In genomic region chr9:109096251-109096661, GRCm38 (mm10) we compare ENCODE assay signal across 8 mouse cellular contexts. TPM values are rescaled to one million over a fixed set of nuclear protein-coding genes. Genes with fewer than 3 reads are reported as not detected.
A peak's percentile ranks its signal among the peaks of the same experiment; 100 is the strongest.
DNase-seq lines count a peak whose midpoint lies in the region; ATAC-seq and TF ChIP-seq lines count a peak whose summit lies in the region.

No protein-coding gene starts in this region.

- DNase-seq in cerebellum, adult 2 months: peak; percentile 27 to 31
- no peak for DNase-seq in cerebellum, postnatal 36 days
- DNase-seq in retina, embryonic 14.5 days (ENCODE audit: low spot score): peak; percentile 38
- DNase-seq in retina, postnatal 1 day: no peak
- peak; percentile 36 for DNase-seq in heart, postnatal 4 days
- peak; percentile 51 for DNase-seq in lung, postnatal 10 days
- no peak for DNase-seq in MN1 (ENCODE audit: low spot score)

- 56% methylated on average over 9 of the region's 9 CpGs for WGBS in cerebellum, adult 2 months

- peak overlapping the region; percentile 50 for H3K4me3 ChIP-seq in cerebellum, adult 2 months (replicated peaks; ENCODE audit: insufficient read depth, low read depth, low read length)

- no peak for TF ChIP-seq CTCF in cerebellum, adult 2 months (IDR thresholded peaks at IDR 0.05; ENCODE audit: borderline replicate concordance, insufficient read depth, low read depth, low read length)

- no peak for TF ChIP-seq POLR2A in cerebellum, adult 2 months (IDR thresholded peaks at IDR 0.05; ENCODE audit: borderline replicate concordance, insufficient read depth, low read length)

- no peaks in the 10 kb centered on the region for H3K27me3 ChIP-seq in cerebellum, adult 2 months (ENCODE audit: control insufficient read depth, insufficient read depth, low read length)

- H3K27ac ChIP-seq in cerebellum, adult 2 months (ENCODE audit: insufficient read depth, low read length): peak overlapping the region; percentile 87; the same call in 1 of the 2 replicates

- ATAC-seq in megakaryocyte progenitor cell, adult 5-6 weeks (replicated peaks; ENCODE audit: poor library complexity): no peak

- H3K4me1 ChIP-seq in cerebellum, adult 2 months (ENCODE audit: control insufficient read depth, insufficient read depth, low read length): no peaks in the 10 kb centered on the region

RNA-seq across cellular contexts. Expression of gene Plxnb1, which starts 1.1 kb away (rescaled TPM):
- polyA plus RNA-seq in cerebellum, adult 2 months (2012; rRNA removed): 26.4 and 26.6 TPM in 2 replicates
- total RNA-seq in heart, postnatal 4 days (2021): 10 to 100 TPM; 31.0 to 31.5 TPM
- not detected in 2 replicates for total RNA-seq in megakaryocyte progenitor cell, adult 5-6 weeks (2015)
- total RNA-seq in megakaryocyte progenitor cell, adult 5-6 weeks (2017): not detected in 2 replicates

RNA-seq across cellular contexts. Expression of gene Tma7, which starts 13.9 kb away (rescaled TPM):
- polyA plus RNA-seq in cerebellum, adult 2 months (2012; rRNA removed): 144 and 152 TPM in 2 replicates
- 100 to 1,000 TPM; 294 to 307 TPM for total RNA-seq in heart, postnatal 4 days (2021)
- 411 and 433 TPM in 2 replicates for total RNA-seq in megakaryocyte progenitor cell, adult 5-6 weeks (2015)
- 121 and 130 TPM in 2 replicates for total RNA-seq in megakaryocyte progenitor cell, adult 5-6 weeks (2017)

RNA-seq across cellular contexts. Expression of gene Ccdc51, which starts 14.0 kb away (rescaled TPM):
- 6.6 and 7.7 TPM in 2 replicates for polyA plus RNA-seq in cerebellum, adult 2 months (2012; rRNA removed)
- total RNA-seq in heart, postnatal 4 days (2021): 10 to 100 TPM; 11.5 to 12.2 TPM
- 5.8 and 8.6 TPM in 2 replicates for total RNA-seq in megakaryocyte progenitor cell, adult 5-6 weeks (2015)
- total RNA-seq in megakaryocyte progenitor cell, adult 5-6 weeks (2017): 14.6 and 15.2 TPM in 2 replicates

RNA-seq across cellular contexts. Expression of gene Atrip, which starts 22.3 kb away (rescaled TPM):
- 38.0 and 39.1 TPM in 2 replicates for polyA plus RNA-seq in cerebellum, adult 2 months (2012; rRNA removed)
- total RNA-seq in heart, postnatal 4 days (2021): 10 to 100 TPM; 10.4 to 11.1 TPM
- total RNA-seq in megakaryocyte progenitor cell, adult 5-6 weeks (2015): 13.3 and 17.6 TPM in 2 replicates
- 15.3 and 20.1 TPM in 2 replicates for total RNA-seq in megakaryocyte progenitor cell, adult 5-6 weeks (2017)

RNA-seq across cellular contexts. Expression of gene Trex1, which starts 36.7 kb away (rescaled TPM):
- 39.9 and 40.4 TPM in 2 replicates for polyA plus RNA-seq in cerebellum, adult 2 months (2012; rRNA removed)
- total RNA-seq in heart, postnatal 4 days (2021): 1 to 10 TPM; 9.1 to 9.3 TPM
- 22.4 and 24.1 TPM in 2 replicates for total RNA-seq in megakaryocyte progenitor cell, adult 5-6 weeks (2015)
- 12.3 and 15.6 TPM in 2 replicates for total RNA-seq in megakaryocyte progenitor cell, adult 5-6 weeks (2017)

Comparison
In these comparisons a context has a peak if more than half of its experiments do, and no peak if none do; other contexts are left out.
1. DNase-seq: peak in cerebellum, adult 2 months (2 of 2), retina, embryonic 14.5 days (single experiment), heart, postnatal 4 days (single experiment) and lung, postnatal 10 days (single experiment); none in cerebellum, postnatal 36 days (0 of 2), retina, postnatal 1 day (single experiment) and MN1 (single experiment).
2. RNA of gene Plxnb1, which starts 1.1 kb away (total RNA-seq): 31.0 to 31.5 TPM in heart, postnatal 4 days; not detected in megakaryocyte progenitor cell, adult 5-6 weeks; every median in the first group is over 10 times any median in the second.